Mouse (Mus musculus): ENCODE measurements around the gene Ago3. TPM values are rescaled to one million over a fixed set of nuclear protein-coding genes. Genes with fewer than 3 reads are reported as not detected.

The Ago3 gene
- total and polyA plus RNA-seq, 3 experiments: 7.3 to 7.9 TPM; not detected in 1

DNA sequence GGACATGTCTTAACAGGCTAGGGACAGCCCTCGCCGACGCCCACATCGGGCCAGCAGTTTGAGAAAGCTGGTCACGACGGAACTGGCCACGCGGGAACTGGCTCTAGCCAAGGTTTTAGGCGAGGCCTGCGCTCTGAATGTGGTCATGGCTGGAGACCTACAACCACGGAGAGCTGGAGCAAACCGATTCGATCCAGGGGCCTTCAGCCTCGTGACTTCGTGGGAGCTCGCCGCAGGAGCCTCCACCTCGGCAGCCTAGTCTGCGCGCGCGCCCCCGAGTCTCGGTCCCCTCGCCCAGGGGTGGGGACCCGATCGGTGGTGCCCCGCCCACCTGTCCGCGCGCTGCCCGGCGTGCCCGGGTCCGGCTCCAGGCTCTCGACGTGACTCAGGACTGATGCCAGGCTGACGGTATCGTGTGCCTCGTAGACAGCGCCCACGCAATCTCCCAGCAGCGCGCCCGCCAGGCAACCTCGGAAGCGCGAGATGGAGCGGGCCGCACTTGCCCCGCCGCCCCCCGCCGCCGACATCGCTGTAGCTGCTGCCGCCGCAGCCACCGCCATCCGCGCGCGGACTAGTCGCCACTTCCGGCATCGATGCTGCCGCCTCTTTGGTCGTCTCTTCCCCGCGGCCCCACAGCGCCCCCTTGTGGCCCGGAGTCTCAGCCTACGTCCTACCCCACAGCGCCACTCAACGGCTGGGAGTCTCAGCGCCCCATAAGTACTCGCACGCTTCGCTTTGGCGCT lies 108.1 kb downstream of the Ago3 start, which contains the start of gene Adprhl2:
Adprhl2 (minus strand) TSS at position 593 of the 743 bp plus-strand sequence.
- Histone ChIP-seq H3K36me3 (ENCODE audit: control insufficient read depth in 1 of 2, insufficient read depth in 2 of 2, low read length in 2 of 2) (peaks cover 0 to 4% of the 10 kb centered on the region in 2 experiments; a peak in 2 of 4 replicates), H3K4me1 (ENCODE audit: control insufficient read depth in 1 of 2, insufficient read depth in 2 of 2, low read length in 2 of 2) (peaks cover 3 to 6% of the 10 kb centered on the region in 2 experiments; a peak in 1 of 4 replicates), H3K4me3 (ENCODE audit: control insufficient read depth in 1 of 2, insufficient read depth in 1 of 2, low read depth in 2 of 2, low read length in 2 of 2) (peak within 1 kb of the TSS; percentile 67 to 89), H3K9me3 (replicated peaks; ENCODE audit: insufficient read depth, low read length) (no peaks in the 10 kb centered on the region), H3K27ac (ENCODE audit: control insufficient read depth, low read depth, low read length) (peak within 1 kb of the TSS; percentile 52), H3K9ac (ENCODE audit: control insufficient read depth, low read depth, low read length, poor library complexity, severe bottlenecking) (peak within 1 kb of the TSS; percentile 89), H3K27me3 (ENCODE audit: control insufficient read depth in 1 of 2, insufficient read depth in 2 of 2, low read length in 2 of 2) (no peaks in the 10 kb centered on the region), H3K79me2 (ENCODE audit: control insufficient read depth, insufficient read depth, low read length, poor library complexity) (peaks cover 14% of the 10 kb centered on the region)
- TF ChIP-seq JUND (IDR thresholded peaks at IDR 0.05; ENCODE audit: low read depth, low read length) (0 out of 2 replicates have a peak, but pooled peaks have one; percentile 23), MAX (IDR thresholded peaks at IDR 0.05; ENCODE audit: low read length) (peak; percentile 59; the same call in 1 of the 2 replicates), USF1 (IDR thresholded peaks at IDR 0.05; ENCODE audit: low read depth, low read length) (no peak), SIN3A (IDR thresholded peaks at IDR 0.05; ENCODE audit: low read length) (peak; percentile 79), POLR2AphosphoS2 (IDR thresholded peaks at IDR 0.05; ENCODE audit: low read length) (0 out of 2 replicates have a peak, but pooled peaks have one; percentile 37), POLR2A (IDR thresholded peaks at IDR 0.05; ENCODE audit: control insufficient read depth in 1 of 2, insufficient read depth in 1 of 2, low read depth in 1 of 2, low read length in 2 of 2, poor library complexity in 1 of 2) (peak; percentile 72 to 92; a peak in 3 of 4 replicates), MEF2A (IDR thresholded peaks at IDR 0.05; ENCODE audit: extremely low read depth, insufficient replicate concordance, low read depth, low read length, poor library complexity, severe bottlenecking) (no peak), ETS1 (IDR thresholded peaks at IDR 0.05; ENCODE audit: low read depth, low read length) (peak; percentile 13; the same call in 1 of the 2 replicates), EP300 (IDR thresholded peaks at IDR 0.05; ENCODE audit: low read depth in 1 of 2, low read length in 2 of 2) (peak in 1 of 2 experiments; percentile 56; a peak in 1 of 4 replicates), KAT2A (conservative IDR thresholded peaks at IDR 0.05; ENCODE audit: low read depth, low read length) (no peak; the same call in 1 of the 2 replicates), TCF12 (IDR thresholded peaks at IDR 0.05; ENCODE audit: low read depth, low read length) (no peak; the same call in 1 of the 2 replicates), MAZ (IDR thresholded peaks at IDR 0.05; ENCODE audit: low read depth, low read length) (peak; percentile 16; the same call in 1 of the 2 replicates), MXI1 (IDR thresholded peaks at IDR 0.05; ENCODE audit: low read depth, low read length) (peak; percentile 58; the same call in 1 of the 2 replicates), HCFC1 (IDR thresholded peaks at IDR 0.05; ENCODE audit: low read depth, low read length) (peak; percentile 91), RCOR1 (IDR thresholded peaks at IDR 0.05; ENCODE audit: low read depth, low read length) (no peak), MYB (IDR thresholded peaks at IDR 0.05; ENCODE audit: low read depth, low read length) (no peak), SMC3 (IDR thresholded peaks at IDR 0.05; ENCODE audit: low read depth, low read length) (peak; percentile 70), TAL1 (IDR thresholded peaks at IDR 0.05; ENCODE audit: low read length) (no peak), RAD21 (IDR thresholded peaks at IDR 0.05; ENCODE audit: low read depth, low read length) (peak; percentile 28; the same call in 1 of the 2 replicates), UBTF (IDR thresholded peaks at IDR 0.05; ENCODE audit: borderline replicate concordance, insufficient read depth, low read depth, low read length) (no peak), BHLHE40 (IDR thresholded peaks at IDR 0.05; ENCODE audit: borderline replicate concordance, low read depth, low read length) (no peak), MAFK (IDR thresholded peaks at IDR 0.05; ENCODE audit: borderline replicate concordance, low read depth, low read length) (no peak), ZC3H11A (IDR thresholded peaks at IDR 0.05; ENCODE audit: low read depth, low read length) (no peak), NELFE (IDR thresholded peaks at IDR 0.05; ENCODE audit: low read depth, low read length) (peak; percentile 88), ELF1 (IDR thresholded peaks at IDR 0.05; ENCODE audit: low read depth, low read length) (peak; percentile 93), NRF1 (IDR thresholded peaks at IDR 0.05; ENCODE audit: insufficient read depth, low read depth, low read length, poor library complexity, severe bottlenecking) (peak; percentile 42; the same call in 1 of the 2 replicates), TBP (IDR thresholded peaks at IDR 0.05; ENCODE audit: low read depth, low read length) (peak; percentile 63; the same call in 1 of the 2 replicates), CTCF (IDR thresholded peaks at IDR 0.05 in 2 of 3, conservative IDR thresholded peaks at IDR 0.05 in 1 of 3; ENCODE audit: control insufficient read depth in 1 of 3, insufficient read depth in 1 of 3, low read depth in 2 of 3, low read length in 3 of 3, poor library complexity in 1 of 3, severe bottlenecking in 1 of 3) (peak; percentile 83 to 100 (median 100)), ZKSCAN1 (IDR thresholded peaks at IDR 0.05; ENCODE audit: low read depth, low read length) (no peak), MYC (IDR thresholded peaks at IDR 0.05; ENCODE audit: low read depth, low read length) (peak; percentile 32; the same call in 1 of the 2 replicates), E2F4 (IDR thresholded peaks at IDR 0.05; ENCODE audit: borderline replicate concordance, low read depth, low read length) (no peak), CHD2 (IDR thresholded peaks at IDR 0.05; ENCODE audit: low read length) (no peak), GABPA (IDR thresholded peaks at IDR 0.05; ENCODE audit: low read depth, low read length) (peak; percentile 83; the same call in 1 of the 2 replicates), POLR2AphosphoS5 (IDR thresholded peaks at IDR 0.05; ENCODE audit: borderline replicate concordance, low read depth, low read length) (no peak), CHD1 (IDR thresholded peaks at IDR 0.05; ENCODE audit: low read depth, low read length) (no peak)
- DNase-seq (ENCODE audit: low read depth, low spot score): peak; percentile 98

All from MEL (cell line).